Mouse (Mus musculus): ENCODE data around the gene Ush2a.

Ush2a gene

GRCm38 (mm10) chr1:188865881-188866280 is 604.1 kb downstream of the Ush2a start:
- no peak for DNase-seq (ENCODE audit: low read depth, low spot score)

GRCm38 (mm10) chr1:188866515-188866914 is 604.7 kb downstream of the Ush2a start:
- no peak for DNase-seq (ENCODE audit: low read depth, low spot score)

GRCm38 (mm10) chr1:188878531-188879055 is 616.8 kb downstream of the Ush2a start:
- no peak for DNase-seq (ENCODE audit: low read depth, low spot score)

- no peak for DNase-seq (ENCODE audit: low read depth, low spot score)
Observed at GRCm38 (mm10) chr1:188896906-188897551, 635.2 kb downstream of the Ush2a start.

GRCm38 (mm10) chr1:188904091-188904490 is 642.3 kb downstream of the Ush2a start:
- DNase-seq (ENCODE audit: low read depth, low spot score) = peak; percentile 42

- DNase-seq (ENCODE audit: low read depth, low spot score) = no peak
Observed at GRCm38 (mm10) chr1:188906175-188906574, 644.4 kb downstream of the Ush2a start.

- no peak for DNase-seq (ENCODE audit: low read depth, low spot score)
Observed at GRCm38 (mm10) chr1:188910656-188911055, 648.8 kb downstream of the Ush2a start.

GRCm38 (mm10) chr1:188919946-188920345 is 658.1 kb downstream of the Ush2a start:
- DNase-seq (ENCODE audit: low read depth, low spot score) = peak; percentile 74

GRCm38 (mm10) chr1:188937246-188937780 is 675.5 kb downstream of the Ush2a start:
- DNase-seq (ENCODE audit: low read depth, low spot score) = no peak

GRCm38 (mm10) chr1:188945326-188945725 is 683.5 kb downstream of the Ush2a start:
- peak; percentile 41 for DNase-seq (ENCODE audit: low read depth, low spot score)

GRCm38 (mm10) chr1:188946849-188947248 is 685.0 kb downstream of the Ush2a start:
- DNase-seq (ENCODE audit: low read depth, low spot score) = no peak

- DNase-seq (ENCODE audit: low read depth, low spot score) = peak; percentile 35
Observed at GRCm38 (mm10) chr1:188947794-188948193, 686.0 kb downstream of the Ush2a start.

GRCm38 (mm10) chr1:188948276-188948675 is 686.5 kb downstream of the Ush2a start:
- DNase-seq (ENCODE audit: low read depth, low spot score) = no peak

GRCm38 (mm10) chr1:188951091-188951490 is 689.3 kb downstream of the Ush2a start:
- DNase-seq (ENCODE audit: low read depth, low spot score) = no peak

GRCm38 (mm10) chr1:188952501-188952900 is 690.7 kb downstream of the Ush2a start:
- no peak for DNase-seq (ENCODE audit: low read depth, low spot score)

GRCm38 (mm10) chr1:188973078-188973477 is 711.3 kb downstream of the Ush2a start:
- DNase-seq (ENCODE audit: low read depth, low spot score) = no peak

GRCm38 (mm10) chr1:188973926-188974325 is 712.1 kb downstream of the Ush2a start:
- no peak for DNase-seq (ENCODE audit: low read depth, low spot score)

GRCm38 (mm10) chr1:188980050-188980449 is 718.2 kb downstream of the Ush2a start:
- peak; percentile 78 for DNase-seq (ENCODE audit: low read depth, low spot score)

GRCm38 (mm10) chr1:188993218-188993617 is 731.4 kb downstream of the Ush2a start:
- DNase-seq (ENCODE audit: low read depth, low spot score) = peak; percentile 72

GRCm38 (mm10) chr1:188997921-188998320 is 736.1 kb downstream of the Ush2a start:
- DNase-seq (ENCODE audit: low read depth, low spot score) = no peak

- DNase-seq (ENCODE audit: low read depth, low spot score) = no peak
Observed at GRCm38 (mm10) chr1:188999981-189000380, 738.2 kb downstream of the Ush2a start.

GRCm38 (mm10) chr1:189001815-189002214 is 740.0 kb downstream of the Ush2a start:
- no peak for DNase-seq (ENCODE audit: low read depth, low spot score)

- no peak for DNase-seq (ENCODE audit: low read depth, low spot score)
Observed at GRCm38 (mm10) chr1:189004774-189005173, 743.0 kb downstream of the Ush2a start.
